In the genomic region with DNA sequence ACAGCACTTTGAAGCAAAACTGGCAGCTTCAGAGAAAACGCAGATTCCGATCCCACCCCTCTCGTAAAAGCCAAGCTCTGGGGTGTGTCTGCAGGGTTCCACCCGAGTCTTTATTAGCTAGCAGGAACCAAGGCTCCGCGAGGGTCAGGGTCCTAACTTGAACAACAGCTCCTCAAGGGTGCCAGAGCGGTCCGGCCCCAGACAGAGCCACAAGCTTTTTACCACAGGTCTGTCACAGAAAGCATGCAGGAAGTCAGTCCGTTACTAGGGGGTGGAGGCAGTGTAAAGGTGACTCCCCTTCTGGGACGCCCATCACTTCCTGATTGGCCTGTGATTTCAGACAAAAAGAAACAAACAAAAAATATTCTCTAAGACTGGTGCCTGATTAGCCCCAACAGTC, we compare ENCODE assay signal across 8 mouse cellular contexts. TPM values are rescaled to one million over a fixed set of nuclear protein-coding genes. Genes with fewer than 3 reads are reported as not detected.
DNase-seq lines count a peak whose midpoint lies in the region; ATAC-seq lines count a peak whose summit lies in the region.

No protein-coding gene starts in this region.

- peaks cover 85% of the 10 kb centered on the region for H3K27me3 ChIP-seq in heart, embryonic 13.5 days (replicated peaks)
- H3K27me3 ChIP-seq in embryonic facial prominence, embryonic 11.5 days (ENCODE audit: control insufficient read depth, insufficient read depth, low read length): peaks cover 67% of the 10 kb centered on the region
- H3K27me3 ChIP-seq in intestine, embryonic 14.5 days (replicated peaks; ENCODE audit: control insufficient read depth, insufficient read depth, low read length): peaks cover 69% of the 10 kb centered on the region
- peaks cover 57% of the 10 kb centered on the region for H3K27me3 ChIP-seq in lung, embryonic 15.5 days

- WGBS in heart, embryonic 13.5 days: 15% methylated on average over 10 of the region's 10 CpGs
- 12% methylated on average over 10 of the region's 10 CpGs for WGBS in embryonic facial prominence, embryonic 11.5 days
- WGBS in intestine, embryonic 14.5 days: 9% methylated on average over 10 of the region's 10 CpGs
- 8% methylated on average over 10 of the region's 10 CpGs for WGBS in lung, embryonic 15.5 days

- peak overlapping the region; percentile 88 for H3K9ac ChIP-seq in heart, embryonic 13.5 days
- H3K9ac ChIP-seq in embryonic facial prominence, embryonic 11.5 days (replicated peaks; ENCODE audit: low read length): no peak overlapping the region
- H3K9ac ChIP-seq in intestine, embryonic 14.5 days (ENCODE audit: low read length): peak overlapping the region; percentile 51; the same call in 1 of the 2 replicates
- peak overlapping the region; percentile 51; the same call in 1 of the 2 replicates for H3K9ac ChIP-seq in lung, embryonic 15.5 days

- H3K4me1 ChIP-seq in heart, embryonic 13.5 days: peaks cover 38% of the 10 kb centered on the region
- H3K4me1 ChIP-seq in embryonic facial prominence, embryonic 11.5 days (ENCODE audit: control insufficient read depth, insufficient read depth, low read length): peaks cover 2% of the 10 kb centered on the region; the same call in 1 of the 2 replicates
- H3K4me1 ChIP-seq in intestine, embryonic 14.5 days (replicated peaks; ENCODE audit: control insufficient read depth, insufficient read depth, low read length): peaks cover 23% of the 10 kb centered on the region
- H3K4me1 ChIP-seq in lung, embryonic 15.5 days: peaks cover 50% of the 10 kb centered on the region

- 0 out of 2 replicates have a peak, but pooled peaks cover 6% of the 10 kb centered on the region for H3K9me3 ChIP-seq in heart, embryonic 13.5 days
- H3K9me3 ChIP-seq in embryonic facial prominence, embryonic 11.5 days (replicated peaks; ENCODE audit: control insufficient read depth, low read length): no peaks in the 10 kb centered on the region
- H3K9me3 ChIP-seq in intestine, embryonic 14.5 days (ENCODE audit: control insufficient read depth, low read length): no peaks in the 10 kb centered on the region
- no peaks in the 10 kb centered on the region for H3K9me3 ChIP-seq in lung, embryonic 15.5 days

- no peak overlapping the region for H3K27ac ChIP-seq in heart, embryonic 13.5 days (replicated peaks)
- no peak overlapping the region for H3K27ac ChIP-seq in embryonic facial prominence, embryonic 11.5 days (replicated peaks; ENCODE audit: low read depth, low read length)
- no peak overlapping the region for H3K27ac ChIP-seq in intestine, embryonic 14.5 days (ENCODE audit: low read depth)
- no peak overlapping the region for H3K27ac ChIP-seq in lung, embryonic 15.5 days

- H3K4me3 ChIP-seq in heart, embryonic 13.5 days: peak overlapping the region; percentile 84
- no peak overlapping the region for H3K4me3 ChIP-seq in embryonic facial prominence, embryonic 11.5 days (ENCODE audit: low read depth, low read length)
- H3K4me3 ChIP-seq in intestine, embryonic 14.5 days (ENCODE audit: low read depth, low read length): peak overlapping the region; percentile 71
- H3K4me3 ChIP-seq in lung, embryonic 15.5 days: peak overlapping the region; percentile 73

- no peak for ATAC-seq in heart, embryonic 13.5 days (ENCODE audit: extremely low read depth, insufficient number of reproducible peaks, low FRiP score, low TSS enrichment)
- ATAC-seq in embryonic facial prominence, embryonic 11.5 days (replicated peaks; ENCODE audit: insufficient number of reproducible peaks, low FRiP score, low TSS enrichment, low read depth): no peak
- no peak for ATAC-seq in intestine, embryonic 14.5 days (replicated peaks; ENCODE audit: low FRiP score, low TSS enrichment, low read depth)
- ATAC-seq in lung, embryonic 15.5 days (ENCODE audit: borderline replicate concordance, extremely low read depth, low FRiP score, low TSS enrichment): no peak

- peak overlapping the region; percentile 96 for H3K4me2 ChIP-seq in heart, embryonic 13.5 days
- H3K4me2 ChIP-seq in embryonic facial prominence, embryonic 11.5 days (ENCODE audit: low read depth, low read length): peak overlapping the region; percentile 87
- H3K4me2 ChIP-seq in intestine, embryonic 14.5 days (ENCODE audit: low read length): peak overlapping the region; percentile 79
- peak overlapping the region; percentile 93 for H3K4me2 ChIP-seq in lung, embryonic 15.5 days

- no peaks in the 10 kb centered on the region for H3K36me3 ChIP-seq in heart, embryonic 13.5 days
- H3K36me3 ChIP-seq in embryonic facial prominence, embryonic 11.5 days (replicated peaks; ENCODE audit: control insufficient read depth, insufficient read depth, low read depth, low read length): no peaks in the 10 kb centered on the region
- H3K36me3 ChIP-seq in intestine, embryonic 14.5 days (ENCODE audit: control insufficient read depth, insufficient read depth, low read length): no peaks in the 10 kb centered on the region
- H3K36me3 ChIP-seq in lung, embryonic 15.5 days: no peaks in the 10 kb centered on the region

- no peak for DNase-seq in heart, adult 8-10 months (ENCODE audit: low spot score)
- DNase-seq in embryonic facial prominence, embryonic 11.5 days (ENCODE audit: low spot score): no peak
- no peak for DNase-seq in intestine, embryonic 14.5 days (ENCODE audit: low spot score)
- DNase-seq in spleen, postnatal 4 days (ENCODE audit: low spot score in 2 of 2): peak; percentile 34 to 68
- DNase-seq in ovary, postnatal 14 days (ENCODE audit: low spot score): no peak
- DNase-seq in gastrocnemius, postnatal 25 days: no peak

RNA-seq across cellular contexts. Expression of a gene that starts 0.7 kb away (rescaled TPM):
- polyA plus RNA-seq in heart, embryonic 13.5 days (2015; fragmentation: Nextera tagmentation; extraction: Ambion mirVana): 3.2 and 3.3 TPM in 2 replicates
- 1 to 10 TPM; 2.0 to 2.6 (median 2.5) TPM for total RNA-seq in heart, adult 8-10 months (2022)
- polyA plus RNA-seq in embryonic facial prominence, embryonic 11.5 days (2014; fragmentation: Nextera tagmentation; extraction: Ambion mirVana): 1.2 and 2.0 TPM in 2 replicates
- 4.5 and 4.9 TPM in 2 replicates for polyA plus RNA-seq in intestine, embryonic 14.5 days (2014; fragmentation: Nextera tagmentation; extraction: Ambion mirVana)
- 4.8 and 4.9 TPM in 2 replicates for polyA plus RNA-seq in lung, embryonic 15.5 days (2015; fragmentation: Nextera tagmentation; extraction: Ambion mirVana)
- 1 to 10 TPM in 1 of 2 experiments, under 1 TPM in 1; 0.90 to 1.0 TPM for total RNA-seq in gastrocnemius, postnatal 25 days (2021)

RNA-seq across cellular contexts. Expression of a gene that starts 0.7 kb away (rescaled TPM):
- 18.3 and 18.8 TPM in 2 replicates for polyA plus RNA-seq in heart, embryonic 13.5 days (2015; fragmentation: Nextera tagmentation; extraction: Ambion mirVana)
- 1 to 10 TPM; 3.7 to 5.7 (median 5.2) TPM for total RNA-seq in heart, adult 8-10 months (2022)
- polyA plus RNA-seq in embryonic facial prominence, embryonic 11.5 days (2014; fragmentation: Nextera tagmentation; extraction: Ambion mirVana): 14.0 and 16.6 TPM in 2 replicates
- 26.2 and 26.8 TPM in 2 replicates for polyA plus RNA-seq in intestine, embryonic 14.5 days (2014; fragmentation: Nextera tagmentation; extraction: Ambion mirVana)
- polyA plus RNA-seq in lung, embryonic 15.5 days (2015; fragmentation: Nextera tagmentation; extraction: Ambion mirVana): 29.8 and 33.6 TPM in 2 replicates
- 1 to 10 TPM; 3.0 TPM for total RNA-seq in gastrocnemius, postnatal 25 days (2021)

RNA-seq across cellular contexts. Expression of a gene that starts 4.5 kb away (rescaled TPM):
- 0.15 TPM in 1 of 2 replicates, not detected in the other for polyA plus RNA-seq in heart, embryonic 13.5 days (2015; fragmentation: Nextera tagmentation; extraction: Ambion mirVana)
- total RNA-seq in heart, adult 8-10 months (2022): 1 to 10 TPM; 3.3 to 5.0 (median 4.5) TPM
- polyA plus RNA-seq in embryonic facial prominence, embryonic 11.5 days (2014; fragmentation: Nextera tagmentation; extraction: Ambion mirVana): 0.13 TPM in 1 of 2 replicates, not detected in the other
- polyA plus RNA-seq in intestine, embryonic 14.5 days (2014; fragmentation: Nextera tagmentation; extraction: Ambion mirVana): 0.35 TPM in 1 of 2 replicates, not detected in the other
- polyA plus RNA-seq in lung, embryonic 15.5 days (2015; fragmentation: Nextera tagmentation; extraction: Ambion mirVana): 0.61 and 0.69 TPM in 2 replicates
- total RNA-seq in gastrocnemius, postnatal 25 days (2021): 1 to 10 TPM; 2.9 to 3.0 TPM

RNA-seq across cellular contexts. Expression of a gene that starts 10.2 kb away (rescaled TPM):
- 11.8 and 14.5 TPM in 2 replicates for polyA plus RNA-seq in heart, embryonic 13.5 days (2015; fragmentation: Nextera tagmentation; extraction: Ambion mirVana)
- total RNA-seq in heart, adult 8-10 months (2022): 1 to 10 TPM; 2.5 to 3.8 (median 3.4) TPM
- polyA plus RNA-seq in embryonic facial prominence, embryonic 11.5 days (2014; fragmentation: Nextera tagmentation; extraction: Ambion mirVana): 2.3 and 3.3 TPM in 2 replicates
- polyA plus RNA-seq in intestine, embryonic 14.5 days (2014; fragmentation: Nextera tagmentation; extraction: Ambion mirVana): 19.1 and 20.3 TPM in 2 replicates
- polyA plus RNA-seq in lung, embryonic 15.5 days (2015; fragmentation: Nextera tagmentation; extraction: Ambion mirVana): 23.4 and 26.0 TPM in 2 replicates
- total RNA-seq in gastrocnemius, postnatal 25 days (2021): 1 to 10 TPM; 2.6 TPM

RNA-seq across cellular contexts. Expression of a gene that starts 10.8 kb away (rescaled TPM):
- 2.5 and 2.7 TPM in 2 replicates for polyA plus RNA-seq in heart, embryonic 13.5 days (2015; fragmentation: Nextera tagmentation; extraction: Ambion mirVana)
- total RNA-seq in heart, adult 8-10 months (2022): 10 to 100 TPM; 23.7 to 28.3 (median 27.1) TPM
- 0.84 and 1.2 TPM in 2 replicates for polyA plus RNA-seq in embryonic facial prominence, embryonic 11.5 days (2014; fragmentation: Nextera tagmentation; extraction: Ambion mirVana)
- polyA plus RNA-seq in intestine, embryonic 14.5 days (2014; fragmentation: Nextera tagmentation; extraction: Ambion mirVana): 1.3 and 1.4 TPM in 2 replicates
- 1.5 and 1.7 TPM in 2 replicates for polyA plus RNA-seq in lung, embryonic 15.5 days (2015; fragmentation: Nextera tagmentation; extraction: Ambion mirVana)
- total RNA-seq in gastrocnemius, postnatal 25 days (2021): 10 to 100 TPM; 22.3 to 23.3 TPM

Comparison
In these comparisons a context has a peak if more than half of its experiments do, and no peak if none do; other contexts are left out.
1. DNase-seq: peak in spleen, postnatal 4 days (2 of 2); none in heart, adult 8-10 months (single experiment), embryonic facial prominence, embryonic 11.5 days (single experiment), intestine, embryonic 14.5 days (single experiment), ovary, postnatal 14 days (single experiment) and gastrocnemius, postnatal 25 days (single experiment).
2. Peak in every context shown above with its lines, with median percentiles within 50 percentile points of each other: H3K4me2 ChIP-seq.